In the genomic region with DNA sequence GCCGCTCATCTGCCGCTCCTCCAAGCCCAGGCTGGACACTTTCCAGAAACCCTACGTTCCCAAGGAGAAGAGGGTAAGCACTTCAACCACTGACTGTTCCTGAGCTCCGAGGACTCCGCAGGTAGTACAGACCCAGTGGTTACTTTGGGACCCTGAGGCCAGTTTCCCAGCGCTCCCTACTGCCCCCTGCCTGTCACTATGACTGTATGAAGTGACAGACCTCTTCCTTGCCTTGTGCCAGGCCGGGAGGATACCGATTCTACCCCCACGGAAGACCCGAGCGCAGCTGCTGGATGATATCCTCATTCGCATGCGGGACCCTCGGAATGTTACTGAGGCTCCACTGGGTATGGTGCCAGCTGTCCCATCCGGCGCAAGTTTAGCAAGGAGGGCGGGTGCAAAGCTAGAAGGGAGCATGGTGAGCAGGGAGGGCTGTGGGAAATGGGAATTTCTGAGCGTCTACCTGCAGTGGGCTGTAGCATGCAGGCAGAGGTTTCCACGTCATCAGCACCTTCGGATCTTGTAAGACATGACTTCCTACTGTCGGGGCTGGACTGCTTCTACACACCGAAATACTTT, we compare ENCODE assay signal across 8 mouse cellular contexts. TPM values are rescaled to one million over a fixed set of nuclear protein-coding genes. Genes with fewer than 3 reads are reported as not detected.
DNase-seq lines count a peak whose midpoint lies in the region; ATAC-seq and TF ChIP-seq lines count a peak whose summit lies in the region.

No protein-coding gene starts in this region.

- H3K36me3 ChIP-seq in heart, embryonic 14.5 days (ENCODE audit: control insufficient read depth, insufficient read depth, low read length): peaks cover 9% of the 10 kb centered on the region; the same call in 1 of the 2 replicates
- no peaks in the 10 kb centered on the region for H3K36me3 ChIP-seq in kidney, postnatal 0 days (ENCODE audit: insufficient read depth, low read length)
- peaks cover 3% of the 10 kb centered on the region; the same call in 1 of the 2 replicates for H3K36me3 ChIP-seq in neural tube, embryonic 15.5 days

- DNase-seq in A20 (ENCODE audit: low read depth, low spot score): peak; percentile 16
- peak; percentile 50 to 61 for DNase-seq in adrenal gland, adult 18-20 months (ENCODE audit: low spot score in 2 of 2)
- DNase-seq in embryo, embryonic 9.5 days (ENCODE audit: extremely low spot score): peak; percentile 60
- DNase-seq in kidney, postnatal 0 days (ENCODE audit: low spot score): peak; percentile 65
- DNase-seq in lung, adult 18-20 months: peak; percentile 20 to 28
- DNase-seq in c-Kit-positive CD71-positive TER-119-positive erythroid progenitor cells, embryonic 14.5 days (ENCODE audit: low spot score): no peak

- H3K27me3 ChIP-seq in heart, embryonic 14.5 days (ENCODE audit: control insufficient read depth, insufficient read depth, low read length): peaks cover 24% of the 10 kb centered on the region
- H3K27me3 ChIP-seq in kidney, postnatal 0 days (ENCODE audit: insufficient read depth, low read length): no peaks in the 10 kb centered on the region
- peaks cover 9% of the 10 kb centered on the region; the same call in 1 of the 2 replicates for H3K27me3 ChIP-seq in neural tube, embryonic 15.5 days (replicated peaks)

- WGBS in heart, embryonic 14.5 days: 5% methylated on average over 22 of the region's 22 CpGs
- WGBS in kidney, postnatal 0 days: 7% methylated on average over 22 of the region's 22 CpGs
- 10% methylated on average over 22 of the region's 22 CpGs for WGBS in neural tube, embryonic 15.5 days

- 0 out of 2 replicates have a peak, but pooled peaks have one; percentile 20 for ATAC-seq in heart, embryonic 14.5 days (ENCODE audit: insufficient number of reproducible peaks, insufficient read depth, low FRiP score, low read depth)
- peak; percentile 48; the same call in 1 of the 2 replicates for ATAC-seq in kidney, postnatal 0 days (replicated peaks; ENCODE audit: low FRiP score, low read depth)
- peak; percentile 29; the same call in 1 of the 2 replicates for ATAC-seq in neural tube, embryonic 15.5 days (ENCODE audit: low FRiP score)

- H3K4me1 ChIP-seq in heart, embryonic 14.5 days (ENCODE audit: control insufficient read depth in 2 of 2, insufficient read depth in 2 of 2, low read length in 2 of 2): peaks cover 7 to 13% of the 10 kb centered on the region in 2 experiments
- peaks cover 15% of the 10 kb centered on the region; the same call in 1 of the 2 replicates for H3K4me1 ChIP-seq in kidney, postnatal 0 days (replicated peaks; ENCODE audit: insufficient read depth, low read length)
- H3K4me1 ChIP-seq in neural tube, embryonic 15.5 days: peaks cover 19% of the 10 kb centered on the region

- H3K4me3 ChIP-seq in heart, embryonic 14.5 days (ENCODE audit: control insufficient read depth in 1 of 2, insufficient read depth in 1 of 2, low read depth in 1 of 2, low read length in 2 of 2): peak overlapping the region; percentile 38 to 41
- peak overlapping the region; percentile 37 for H3K4me3 ChIP-seq in kidney, postnatal 0 days (replicated peaks; ENCODE audit: low read depth, low read length)
- H3K4me3 ChIP-seq in neural tube, embryonic 15.5 days (replicated peaks): peak overlapping the region; percentile 38

- peak overlapping the region; percentile 61 for H3K9ac ChIP-seq in heart, embryonic 14.5 days (ENCODE audit: low read length)
- H3K9ac ChIP-seq in kidney, postnatal 0 days (ENCODE audit: low read depth, low read length): peak overlapping the region; percentile 58; the same call in 1 of the 2 replicates
- peak overlapping the region; percentile 38 for H3K9ac ChIP-seq in neural tube, embryonic 15.5 days (replicated peaks)

- H3K4me2 ChIP-seq in heart, embryonic 14.5 days (ENCODE audit: low read length): peak overlapping the region; percentile 87
- H3K4me2 ChIP-seq in kidney, postnatal 0 days (ENCODE audit: low read length): peak overlapping the region; percentile 81
- H3K4me2 ChIP-seq in neural tube, embryonic 15.5 days: peak overlapping the region; percentile 82

- no peak overlapping the region for H3K27ac ChIP-seq in heart, embryonic 14.5 days (replicated peaks in 1 of 2; ENCODE audit: control insufficient read depth in 1 of 2, insufficient read depth in 1 of 2, low read depth in 2 of 2, low read length in 2 of 2)
- no peak overlapping the region for H3K27ac ChIP-seq in kidney, postnatal 0 days
- peak overlapping the region; percentile 41 for H3K27ac ChIP-seq in neural tube, embryonic 15.5 days (replicated peaks)

- peak; percentile 77 for TF ChIP-seq CTCF in kidney, postnatal 0 days (IDR thresholded peaks at IDR 0.05; ENCODE audit: low read depth)

- H3K9me3 ChIP-seq in heart, embryonic 14.5 days (ENCODE audit: control insufficient read depth, low read length): no peaks in the 10 kb centered on the region
- no peaks in the 10 kb centered on the region for H3K9me3 ChIP-seq in kidney, postnatal 0 days (replicated peaks; ENCODE audit: low read length)
- no peaks in the 10 kb centered on the region for H3K9me3 ChIP-seq in neural tube, embryonic 15.5 days (replicated peaks)

RNA-seq across cellular contexts. Expression of a gene that starts 53.6 kb away (rescaled TPM):
- total RNA-seq in adrenal gland, adult 18-20 months (2021): 100 to 1,000 TPM; 150 to 191 TPM
- polyA plus RNA-seq in heart, embryonic 14.5 days (2014; fragmentation: Nextera tagmentation; extraction: Ambion mirVana): 169 TPM in 2 replicates
- 340 and 344 TPM in 2 replicates for polyA plus RNA-seq in kidney, postnatal 0 days (2015; fragmentation: Nextera tagmentation; extraction: Ambion mirVana)
- 284 and 313 TPM in 2 replicates for polyA plus RNA-seq in neural tube, embryonic 15.5 days (2015; fragmentation: Nextera tagmentation; extraction: Ambion mirVana)

RNA-seq across cellular contexts. Expression of a gene that starts 57.9 kb away (rescaled TPM):
- 1 to 10 TPM in 1 of 2 experiments, not detected in 1; 2.8 TPM for total RNA-seq in adrenal gland, adult 18-20 months (2021)
- polyA plus RNA-seq in heart, embryonic 14.5 days (2014; fragmentation: Nextera tagmentation; extraction: Ambion mirVana): 0.09 TPM in 2 replicates
- polyA plus RNA-seq in kidney, postnatal 0 days (2015; fragmentation: Nextera tagmentation; extraction: Ambion mirVana): 0.20 TPM in 2 replicates
- polyA plus RNA-seq in neural tube, embryonic 15.5 days (2015; fragmentation: Nextera tagmentation; extraction: Ambion mirVana): 0.84 and 0.97 TPM in 2 replicates
